Mouse (Mus musculus) cerebellum, adult 9-11 months (tissue): Measurements from ENCODE around the gene Cd72.
"Not testable (repeated sequence)": the region's sequence is repeated elsewhere in the genome, so short reads cannot be mapped to it uniquely, and the experiment has no call there.

Experiments
- DNase-seq: peaks from one replicate; pipeline ENCODE4 v3.0.0; 2022

Cd72 gene

GRCm38 (mm10) chr4:43454041-43454836 is at the start of gene Cd72:
Cd72 (minus strand) TSS chr4:43454628.
- no peak for DNase-seq

GRCm38 (mm10) chr4:43503506-43503905 is 49.1 kb upstream of the Cd72 start:
- DNase-seq: no peak

GRCm38 (mm10) chr4:43503041-43503440 is 48.6 kb upstream of the Cd72 start:
- no peak for DNase-seq

GRCm38 (mm10) chr4:43499407-43500333 is 45.2 kb upstream of the Cd72 start, which contains the start of gene Arhgef39:
Arhgef39 (minus strand) TSS chr4:43499695.
- DNase-seq: peak; percentile 86

- peak; percentile 57 for DNase-seq
These were observed 44.6 kb upstream of the Cd72 start for GRCm38 (mm10) chr4:43498983-43499382.

- DNase-seq: no peak
These were observed 43.5 kb upstream of the Cd72 start for GRCm38 (mm10) chr4:43497946-43498345.

GRCm38 (mm10) chr4:43497405-43497804 is 43.0 kb upstream of the Cd72 start:
- DNase-seq: no peak

- DNase-seq: no peak
These were observed 42.2 kb upstream of the Cd72 start for GRCm38 (mm10) chr4:43496587-43496986.

- peak; percentile 43 for DNase-seq
These were observed 39.4 kb upstream of the Cd72 start for GRCm38 (mm10) chr4:43493846-43494240.

- peak; percentile 96 for DNase-seq
These were observed 38.9 kb upstream of the Cd72 start for GRCm38 (mm10) chr4:43493186-43493845.

- peak; percentile 98 for DNase-seq
These were observed 38.4 kb upstream of the Cd72 start, which contains the start of gene Ccdc107 for GRCm38 (mm10) chr4:43492821-43493185. Ccdc107 (plus strand) TSS chr4:43492900.

- peak; percentile 59 for DNase-seq
These were observed 37.8 kb upstream of the Cd72 start for GRCm38 (mm10) chr4:43492101-43492820.

GRCm38 (mm10) chr4:43490801-43491200 is 36.4 kb upstream of the Cd72 start:
- peak; percentile 48 for DNase-seq

GRCm38 (mm10) chr4:43489611-43490010 is 35.2 kb upstream of the Cd72 start:
- DNase-seq: no peak

GRCm38 (mm10) chr4:43485666-43486065 is 31.2 kb upstream of the Cd72 start:
- DNase-seq: not testable (repeated sequence)

GRCm38 (mm10) chr4:43483535-43484091 is 29.2 kb upstream of the Cd72 start, which contains the start of gene Sit1:
Sit1 (minus strand) TSS chr4:43483734.
- DNase-seq: no peak

GRCm38 (mm10) chr4:43482591-43482990 is 28.2 kb upstream of the Cd72 start:
- DNase-seq: peak; percentile 62

GRCm38 (mm10) chr4:43481894-43482456 is 27.5 kb upstream of the Cd72 start:
- DNase-seq: no peak

- no peak for DNase-seq
These were observed 26.6 kb upstream of the Cd72 start for GRCm38 (mm10) chr4:43480985-43481384.

- DNase-seq: peak; percentile 21
These were observed 24.7 kb upstream of the Cd72 start for GRCm38 (mm10) chr4:43478906-43479832.

- DNase-seq: no peak
These were observed 24.1 kb upstream of the Cd72 start for GRCm38 (mm10) chr4:43478534-43478858.
